Mouse (Mus musculus) testis, adult 2 months (tissue): ENCODE results near the gene Dstyk.

Source experiments
- CTCF ChIP-seq: fragments of 200-500 bp; IDR thresholded peaks from 2 replicates; pipeline ENCODE4 v1.5.1; 2012; ENCODE audit warnings: low read depth, mild to moderate bottlenecking, inconsistent platforms, low read length, moderate library complexity; ENCODE audit not compliant: control insufficient read depth, insufficient read depth, insufficient replicate concordance
- POLR2A ChIP-seq: fragments of 200-500 bp; IDR thresholded peaks from 2 replicates; pipeline ENCODE4 v1.6.1; 2012; ENCODE audit warnings: low read depth, mild to moderate bottlenecking, inconsistent platforms, low read length, moderate library complexity; ENCODE audit not compliant: control insufficient read depth

DNA sequence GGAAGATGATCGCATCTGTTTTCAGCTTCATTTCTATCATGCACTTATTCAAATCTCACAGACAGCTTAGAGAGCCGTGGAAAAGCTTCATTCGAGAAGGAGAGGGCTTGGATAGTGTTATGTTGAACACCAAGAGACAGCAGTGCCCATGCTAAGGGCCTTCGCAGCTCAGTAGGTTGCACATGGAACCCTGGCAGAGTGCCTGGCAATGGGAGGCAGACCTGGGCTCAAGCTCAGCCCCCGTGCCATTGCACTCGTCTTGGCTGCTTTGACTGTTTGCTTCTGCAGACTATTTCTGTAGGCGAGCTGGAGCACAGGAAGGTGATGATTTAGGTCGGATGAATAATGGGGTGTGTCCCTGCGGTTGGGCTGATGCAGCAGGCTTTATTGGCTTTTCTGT is 14.4 kb downstream of the Dstyk start:
- TF ChIP-seq POLR2A, result no peak
- TF ChIP-seq CTCF, result no peak
